Mouse (Mus musculus): ENCODE measurements around the gene Mbtps2.

Gene Mbtps2

DNA sequence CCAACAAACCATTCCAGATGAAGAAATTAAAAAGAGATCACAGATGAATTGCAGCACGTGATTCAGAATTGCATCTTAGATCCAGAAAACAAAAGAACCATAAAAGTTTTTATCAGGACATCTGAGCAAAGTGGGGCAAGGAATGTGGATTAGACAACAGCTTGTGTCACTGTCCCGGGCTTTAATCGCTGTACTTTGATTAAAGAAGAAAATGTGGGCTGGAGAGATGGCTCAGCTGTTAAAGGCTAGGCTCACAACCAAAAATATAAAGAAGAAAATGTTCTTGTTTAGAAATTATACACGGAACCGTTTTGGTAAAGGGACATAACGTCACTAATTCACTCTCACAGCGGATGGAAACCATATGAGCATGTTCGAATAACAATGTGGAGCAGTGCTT lies 98.5 kb downstream of the Mbtps2 start:
- no peak for DNase-seq

- DNase-seq: no peak
These were observed 105.4 kb downstream of the Mbtps2 start for GRCm38 (mm10) chrX:157493159-157493558.

DNA sequence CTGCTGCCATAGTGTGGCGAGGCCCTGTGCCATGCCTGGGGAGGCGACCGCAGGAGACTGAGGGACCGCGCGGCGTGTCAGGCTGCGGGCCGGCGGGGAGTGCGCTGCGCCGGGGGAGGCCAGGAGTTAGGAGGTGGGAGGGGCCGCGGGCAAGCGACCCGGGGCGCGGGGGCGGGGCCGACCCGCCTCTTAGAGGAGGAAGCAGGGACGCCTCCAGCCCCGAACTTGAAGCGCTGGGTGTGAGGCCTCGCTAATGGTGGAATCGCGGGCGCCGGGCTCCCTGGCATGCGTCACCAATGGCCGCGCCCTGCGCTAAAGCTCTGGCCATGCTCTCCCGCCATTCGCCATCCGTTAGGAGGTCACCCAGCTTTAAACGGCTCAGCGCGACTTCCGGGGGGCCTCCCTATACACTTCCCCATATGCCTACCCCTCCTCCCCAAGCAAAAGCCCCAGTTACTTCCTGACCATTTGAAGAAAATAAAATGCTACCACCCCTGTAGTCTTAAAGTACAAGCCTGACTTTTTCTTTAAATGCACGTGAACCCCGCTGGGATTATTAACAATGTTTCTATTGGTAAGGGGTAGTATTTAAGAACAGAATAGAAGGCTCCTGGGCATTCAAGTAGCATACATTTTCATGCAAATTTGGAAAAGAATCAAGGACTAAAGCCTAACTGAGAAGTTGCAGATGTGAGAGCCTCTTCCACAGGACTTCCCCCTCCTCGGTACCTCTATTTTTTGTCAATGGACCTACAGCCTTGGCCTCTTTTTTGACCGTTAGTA lies 106.4 kb downstream of the Mbtps2 start, which contains the start of gene Sms:
Sms (minus strand) TSS at position 344 of the 783 bp plus-strand sequence.
- peak; percentile 35 for DNase-seq

DNA sequence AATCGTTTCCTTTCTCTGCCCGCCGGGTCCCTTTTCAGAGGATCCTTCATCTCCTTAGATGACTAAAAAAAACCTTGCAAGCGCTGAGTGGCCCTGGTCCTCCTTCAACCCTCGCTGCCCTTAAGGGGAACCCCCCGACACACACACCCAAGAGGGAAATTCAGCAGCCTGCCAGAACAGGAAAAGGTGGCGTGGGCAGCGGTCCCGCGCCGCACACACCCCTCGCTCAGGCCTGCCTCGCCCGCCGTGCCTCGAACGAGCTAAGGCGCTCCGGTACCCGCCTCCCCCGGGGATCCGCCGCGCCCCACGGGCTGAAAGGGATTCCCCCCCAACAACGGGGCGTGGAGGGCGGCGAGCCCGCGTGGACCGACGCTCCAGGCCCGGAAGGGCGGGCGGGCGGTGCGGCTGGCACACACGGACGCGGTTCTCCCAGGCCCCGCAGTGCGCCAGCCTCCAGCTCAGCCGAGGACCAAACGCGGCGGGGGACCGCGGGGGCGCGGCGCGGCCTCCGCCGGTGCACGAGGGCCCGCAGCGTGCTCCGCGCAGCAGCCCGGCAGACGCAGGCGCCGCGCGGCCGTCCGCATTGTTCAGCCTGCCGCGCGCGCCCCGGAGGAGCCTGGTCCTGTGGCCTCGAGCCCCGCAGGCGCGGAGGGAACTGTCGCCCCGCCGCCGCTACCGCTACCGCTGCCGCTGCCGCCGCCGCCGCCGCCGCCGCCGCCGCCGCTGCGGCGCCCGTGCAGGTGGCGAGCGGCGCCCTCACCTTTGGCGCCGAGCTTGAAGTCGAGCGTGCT lies 107.2 kb downstream of the Mbtps2 start:
- no peak for DNase-seq

- DNase-seq: no peak
These were observed 107.8 kb downstream of the Mbtps2 start for GRCm38 (mm10) chrX:157490769-157491144.

DNA sequence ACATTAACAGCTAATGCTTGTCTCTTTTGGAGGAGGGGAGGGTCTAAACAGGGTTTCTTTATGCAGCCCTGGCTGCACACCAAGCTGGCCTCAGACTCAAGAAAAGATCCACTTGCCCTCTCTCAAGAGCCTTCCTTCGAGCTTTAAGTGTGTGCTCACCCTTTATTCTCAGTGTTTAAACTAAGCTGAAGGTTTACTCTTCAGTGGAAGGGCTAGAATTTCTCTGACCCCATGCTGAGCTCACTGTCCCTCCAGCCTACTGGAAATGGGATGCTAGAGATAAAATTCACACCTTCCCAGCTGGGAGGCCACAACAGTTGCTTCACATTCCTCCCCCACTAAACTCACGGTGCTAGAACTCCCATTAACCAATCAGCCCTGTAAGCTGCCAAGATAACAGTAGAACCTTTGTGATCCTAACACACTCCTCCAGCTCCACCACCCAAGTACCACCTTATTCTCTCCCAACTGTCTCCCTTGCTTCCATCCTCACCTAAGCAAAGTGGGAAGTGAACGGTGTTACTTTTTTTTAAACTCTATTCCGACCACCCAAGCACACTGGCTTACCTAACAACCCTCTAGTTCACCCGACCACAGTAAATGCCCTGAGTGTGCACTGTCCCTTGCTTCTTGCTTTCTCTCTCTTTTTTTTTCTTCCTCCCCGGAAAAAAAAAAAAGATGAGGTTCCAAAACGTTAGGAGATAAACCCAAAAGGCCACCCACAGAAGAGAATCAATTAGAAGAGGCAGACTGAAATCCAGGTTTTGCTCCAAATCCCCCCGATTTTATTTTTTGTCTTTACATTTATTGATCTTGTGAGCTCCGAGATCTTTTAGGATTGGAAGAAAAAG lies 108.4 kb downstream of the Mbtps2 start:
- DNase-seq: no peak

DNA sequence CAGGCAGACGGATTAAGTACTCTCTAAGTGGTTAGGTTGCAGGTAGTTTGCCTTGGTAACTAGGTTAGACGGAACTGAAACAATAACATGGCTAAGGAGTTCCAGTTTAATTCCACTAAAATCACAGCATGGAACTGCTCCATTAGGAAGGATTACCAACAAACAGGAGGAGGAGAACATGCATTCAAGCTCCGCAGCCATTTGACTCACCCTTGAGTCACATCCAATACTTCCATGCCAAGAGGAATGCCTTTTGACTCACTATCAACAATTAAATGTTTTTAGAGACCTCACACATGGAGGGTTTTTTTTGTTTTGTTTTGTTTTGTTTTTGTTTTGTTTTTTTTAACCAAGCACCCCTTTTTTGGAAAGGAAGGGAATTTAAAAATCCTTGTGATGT lies 109.7 kb downstream of the Mbtps2 start:
- DNase-seq: no peak

DNA sequence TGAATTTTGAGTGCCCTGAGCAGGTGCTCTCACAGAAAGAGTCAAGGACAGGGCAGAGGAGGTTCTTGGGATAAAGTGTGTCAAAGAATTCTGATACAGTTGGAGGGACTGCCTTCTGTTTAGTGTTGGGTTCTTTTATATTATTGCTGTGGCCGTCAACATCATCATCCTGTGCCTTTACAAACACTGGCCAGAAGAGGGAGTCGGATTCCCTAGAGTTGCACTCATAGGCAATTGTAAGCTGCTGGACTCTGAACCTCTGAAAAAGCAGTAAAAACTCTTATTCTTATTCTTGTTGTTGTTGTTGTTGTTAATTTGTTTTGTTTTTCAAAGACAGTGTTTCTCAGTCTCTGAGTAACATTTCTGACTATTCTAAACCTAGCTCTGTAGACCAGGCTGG lies 111.8 kb downstream of the Mbtps2 start:
- no peak for DNase-seq

Data from kidney, adult 11 months (tissue).